Mouse (Mus musculus) fibroblast of lung, adult 2 months (primary cell): ENCODE measurements around the gene Gfod1.

Experiments used
- DNase-seq: peaks from one replicate; pipeline ENCODE4 v3.0.0-alpha.2; 2011; ENCODE audit warnings: low read depth

Gene Gfod1

GRCm38 (mm10) chr13:43262114-43262739, 41.7 kb downstream of the Gfod1 start:
- no peak for DNase-seq

- no peak for DNase-seq
Measured at GRCm38 (mm10) chr13:43261287-43261686, 42.7 kb downstream of the Gfod1 start.

- DNase-seq, result no peak
Measured at GRCm38 (mm10) chr13:43260731-43261130, 43.2 kb downstream of the Gfod1 start.

GRCm38 (mm10) chr13:43256447-43256846, 47.5 kb downstream of the Gfod1 start:
- no peak for DNase-seq

- DNase-seq, result no peak
Measured at GRCm38 (mm10) chr13:43253526-43253925, 50.4 kb downstream of the Gfod1 start.

GRCm38 (mm10) chr13:43252105-43252790, 51.7 kb downstream of the Gfod1 start:
- DNase-seq, result no peak

- DNase-seq, result no peak
Measured at GRCm38 (mm10) chr13:43251391-43251790, 52.6 kb downstream of the Gfod1 start.

- DNase-seq, result no peak
Measured at GRCm38 (mm10) chr13:43250653-43251052, 53.3 kb downstream of the Gfod1 start.

- no peak for DNase-seq
Measured at GRCm38 (mm10) chr13:43250106-43250505, 53.9 kb downstream of the Gfod1 start.

GRCm38 (mm10) chr13:43248381-43248780, 55.6 kb downstream of the Gfod1 start:
- DNase-seq, result no peak

GRCm38 (mm10) chr13:43246876-43247275, 57.1 kb downstream of the Gfod1 start:
- DNase-seq, result no peak

GRCm38 (mm10) chr13:43243793-43244192, 60.2 kb downstream of the Gfod1 start:
- DNase-seq, result no peak

- DNase-seq, result no peak
Measured at GRCm38 (mm10) chr13:43243240-43243639, 60.7 kb downstream of the Gfod1 start.

GRCm38 (mm10) chr13:43241750-43242149, 62.2 kb downstream of the Gfod1 start:
- DNase-seq, result no peak

GRCm38 (mm10) chr13:43241069-43241468, 62.9 kb downstream of the Gfod1 start:
- no peak for DNase-seq

- DNase-seq, result peak; percentile 17
Measured at GRCm38 (mm10) chr13:43239790-43240216, 64.2 kb downstream of the Gfod1 start.

- no peak for DNase-seq
Measured at GRCm38 (mm10) chr13:43236630-43237029, 67.3 kb downstream of the Gfod1 start.

GRCm38 (mm10) chr13:43235982-43236381, 68.0 kb downstream of the Gfod1 start:
- no peak for DNase-seq

- no peak for DNase-seq
Measured at GRCm38 (mm10) chr13:43235586-43235910, 68.4 kb downstream of the Gfod1 start.

GRCm38 (mm10) chr13:43234869-43235585, 68.9 kb downstream of the Gfod1 start:
- DNase-seq, result no peak

GRCm38 (mm10) chr13:43233331-43233730, 70.6 kb downstream of the Gfod1 start:
- DNase-seq, result no peak

GRCm38 (mm10) chr13:43231965-43232860, 71.8 kb downstream of the Gfod1 start:
- peak; percentile 76 for DNase-seq
